Mouse (Mus musculus) kidney, postnatal 4 days (tissue): Measurements from ENCODE around the gene Ykt6.
"Not testable (repeated sequence)": the region's sequence is repeated elsewhere in the genome, so short reads cannot be mapped to it uniquely, and the experiment has no call there.

Source experiments
- DNase-seq, 2 experiments: peaks; one replicate each; pipeline ENCODE4 v3.0.0; 2021; ENCODE audit warnings: mixed read lengths in 2 of 2

Gene Ykt6

GRCm38 (mm10) chr11:5955546-5956276, at the start of gene Ykt6:
Gene Ykt6 (plus strand): TSS chr11:5955693.
- DNase-seq, result peak; percentile 97 to 98

GRCm38 (mm10) chr11:5905778-5906518, 49.5 kb upstream of the Ykt6 start:
- peak in 1 of 2 experiments; percentile 27 for DNase-seq

GRCm38 (mm10) chr11:5907096-5907495, 48.4 kb upstream of the Ykt6 start:
- no peak for DNase-seq

GRCm38 (mm10) chr11:5908642-5909041, 46.9 kb upstream of the Ykt6 start:
- DNase-seq, result no peak

- DNase-seq, result peak; percentile 79 to 81
Observed at GRCm38 (mm10) chr11:5912635-5913034, 42.9 kb upstream of the Ykt6 start.

- no peak for DNase-seq
Observed at GRCm38 (mm10) chr11:5913256-5913655, 42.2 kb upstream of the Ykt6 start.

GRCm38 (mm10) chr11:5913936-5914335, 41.6 kb upstream of the Ykt6 start:
- no peak for DNase-seq

GRCm38 (mm10) chr11:5914940-5915339, 40.6 kb upstream of the Ykt6 start:
- DNase-seq, result no peak

- DNase-seq, result no peak
Observed at GRCm38 (mm10) chr11:5915429-5916177, 39.9 kb upstream of the Ykt6 start.

- DNase-seq, result no peak
Observed at GRCm38 (mm10) chr11:5916178-5916548, 39.3 kb upstream of the Ykt6 start.

GRCm38 (mm10) chr11:5918111-5918510, 37.4 kb upstream of the Ykt6 start:
- no peak for DNase-seq

- no peak for DNase-seq
Observed at GRCm38 (mm10) chr11:5919606-5920005, 35.9 kb upstream of the Ykt6 start.

GRCm38 (mm10) chr11:5920323-5920960, 35.1 kb upstream of the Ykt6 start:
- peak; percentile 54 to 59 for DNase-seq

- DNase-seq, result no peak
Observed at GRCm38 (mm10) chr11:5924699-5925098, 30.8 kb upstream of the Ykt6 start.

GRCm38 (mm10) chr11:5926696-5927220, 28.7 kb upstream of the Ykt6 start:
- DNase-seq, result no peak

- DNase-seq, result no peak
Observed at GRCm38 (mm10) chr11:5930578-5930977, 24.9 kb upstream of the Ykt6 start.

GRCm38 (mm10) chr11:5931947-5932346, 23.5 kb upstream of the Ykt6 start:
- DNase-seq, result peak; percentile 44 to 46

- DNase-seq, result not testable (repeated sequence)
Observed at GRCm38 (mm10) chr11:5934531-5934930, 21.0 kb upstream of the Ykt6 start.

- DNase-seq, result no peak
Observed at GRCm38 (mm10) chr11:5942966-5943365, 12.5 kb upstream of the Ykt6 start.

- DNase-seq, result no peak
Observed at GRCm38 (mm10) chr11:5945096-5945495, 10.4 kb upstream of the Ykt6 start.

GRCm38 (mm10) chr11:5947796-5948195, 7.7 kb upstream of the Ykt6 start:
- DNase-seq, result no peak

GRCm38 (mm10) chr11:5948546-5949250, 6.8 kb upstream of the Ykt6 start:
- no peak for DNase-seq
